Mouse (Mus musculus) kidney, adult 9 months (tissue): Measurements from ENCODE around the gene Gabbr1.
A peak's percentile ranks its signal among the peaks of the same experiment; 100 is the strongest.

Source experiments
- DNase-seq: peaks from one replicate; pipeline ENCODE4 v3.0.0; 2022

Gabbr1 gene

GRCm38 (mm10) chr17:37078990-37079389, 33.2 kb downstream of the Gabbr1 start:
- DNase-seq: no peak

- peak; percentile 56 for DNase-seq
Observed at GRCm38 (mm10) chr17:37080119-37080518, 34.4 kb downstream of the Gabbr1 start.

DNA sequence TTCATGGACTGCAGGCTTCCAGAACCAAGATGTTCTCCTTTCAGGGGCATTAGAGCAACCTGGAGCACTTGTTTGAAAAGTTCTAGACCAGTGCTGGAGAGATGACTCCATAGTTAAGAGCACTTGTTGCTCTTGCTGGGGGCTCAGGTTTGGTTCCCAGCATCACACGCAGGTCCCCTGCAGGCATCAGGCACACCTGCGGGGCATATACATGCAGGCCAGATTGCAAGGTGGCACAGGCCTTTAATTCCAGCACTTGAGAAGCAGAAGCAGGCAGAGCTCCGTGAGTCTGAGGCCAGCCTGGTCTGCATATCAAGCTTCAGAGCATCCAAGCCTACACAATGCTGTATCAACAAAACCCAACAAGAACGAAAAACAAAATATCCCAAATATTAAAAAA, 35.9 kb downstream of the Gabbr1 start:
- DNase-seq: no peak

- peak; percentile 49 for DNase-seq
Observed at GRCm38 (mm10) chr17:37083327-37083726, 37.6 kb downstream of the Gabbr1 start.

DNA sequence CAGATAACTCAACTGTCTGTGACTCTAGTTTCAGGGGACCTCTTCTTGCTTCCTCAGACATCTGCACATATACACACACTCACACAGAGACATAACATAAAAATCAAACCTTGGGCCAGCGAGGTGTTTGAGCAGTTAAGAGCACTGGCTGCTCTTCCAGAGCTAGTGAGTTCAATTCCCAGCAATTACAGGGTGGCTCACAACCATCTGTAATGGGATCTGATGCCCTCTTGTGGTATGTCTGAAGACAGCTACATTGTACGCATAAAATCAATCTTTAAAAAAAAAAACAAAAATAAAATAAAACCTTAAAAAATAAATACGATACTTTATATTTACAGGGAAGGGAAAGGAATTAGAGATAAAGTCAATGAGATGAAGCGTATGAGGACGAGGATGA, 38.9 kb downstream of the Gabbr1 start:
- DNase-seq: no peak

- DNase-seq: no peak
Observed at GRCm38 (mm10) chr17:37085545-37085944, 39.8 kb downstream of the Gabbr1 start.

GRCm38 (mm10) chr17:37088399-37088798, 42.6 kb downstream of the Gabbr1 start, which contains the start of gene Olfr90:
Gene Olfr90, minus strand, starts transcription at chr17:37088499.
- no peak for DNase-seq

DNA sequence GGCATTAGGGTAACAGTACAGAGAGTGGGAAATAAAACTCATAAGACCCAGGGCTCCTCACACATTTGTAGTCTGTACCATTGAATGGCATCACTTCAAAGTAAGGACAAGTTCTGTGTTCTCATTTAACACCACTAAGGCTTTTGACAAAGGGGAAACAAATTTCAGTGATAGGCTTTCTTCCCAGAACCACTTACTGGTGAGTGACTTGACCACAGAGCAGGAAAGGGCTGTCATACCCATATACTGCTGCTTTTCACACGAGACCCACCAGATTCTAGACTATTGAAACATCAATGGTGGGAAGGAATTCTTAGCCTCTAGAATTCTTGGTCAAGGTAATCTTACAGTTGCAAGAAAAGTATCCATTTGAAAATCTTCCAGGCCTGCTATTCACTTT, 46.4 kb downstream of the Gabbr1 start:
- DNase-seq: no peak

- no peak for DNase-seq
Observed at GRCm38 (mm10) chr17:37093289-37093688, 47.5 kb downstream of the Gabbr1 start.

GRCm38 (mm10) chr17:37098178-37098577, 52.4 kb downstream of the Gabbr1 start, which contains the start of gene Olfr91:
Gene Olfr91, minus strand, starts transcription at chr17:37098278.
- no peak for DNase-seq

DNA sequence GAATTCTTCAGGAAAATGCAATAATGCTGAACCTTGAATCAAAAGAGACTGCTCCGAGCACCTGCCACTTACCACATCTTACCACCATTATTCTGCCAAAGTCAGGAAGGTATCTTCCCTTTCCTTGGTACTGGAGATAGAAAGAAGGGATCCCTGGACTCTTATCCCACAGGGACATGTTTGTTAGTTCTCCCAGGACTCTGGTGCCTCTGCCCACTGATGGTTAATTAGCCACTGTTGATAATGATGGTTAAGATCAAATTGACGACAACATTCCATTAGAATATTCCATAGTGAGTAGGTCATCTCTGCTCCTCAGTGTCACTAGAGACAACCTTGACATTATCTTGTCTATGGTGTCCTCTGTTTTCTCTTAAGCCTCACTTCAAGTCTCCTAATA, 74.2 kb downstream of the Gabbr1 start, which contains the start of gene Olfr92:
Gene Olfr92, minus strand, starts transcription at position 101 of the 400 bp plus-strand sequence.
- no peak for DNase-seq
